Comparison of ENCODE assay signal across 8 mouse cellular contexts in the genomic region with DNA sequence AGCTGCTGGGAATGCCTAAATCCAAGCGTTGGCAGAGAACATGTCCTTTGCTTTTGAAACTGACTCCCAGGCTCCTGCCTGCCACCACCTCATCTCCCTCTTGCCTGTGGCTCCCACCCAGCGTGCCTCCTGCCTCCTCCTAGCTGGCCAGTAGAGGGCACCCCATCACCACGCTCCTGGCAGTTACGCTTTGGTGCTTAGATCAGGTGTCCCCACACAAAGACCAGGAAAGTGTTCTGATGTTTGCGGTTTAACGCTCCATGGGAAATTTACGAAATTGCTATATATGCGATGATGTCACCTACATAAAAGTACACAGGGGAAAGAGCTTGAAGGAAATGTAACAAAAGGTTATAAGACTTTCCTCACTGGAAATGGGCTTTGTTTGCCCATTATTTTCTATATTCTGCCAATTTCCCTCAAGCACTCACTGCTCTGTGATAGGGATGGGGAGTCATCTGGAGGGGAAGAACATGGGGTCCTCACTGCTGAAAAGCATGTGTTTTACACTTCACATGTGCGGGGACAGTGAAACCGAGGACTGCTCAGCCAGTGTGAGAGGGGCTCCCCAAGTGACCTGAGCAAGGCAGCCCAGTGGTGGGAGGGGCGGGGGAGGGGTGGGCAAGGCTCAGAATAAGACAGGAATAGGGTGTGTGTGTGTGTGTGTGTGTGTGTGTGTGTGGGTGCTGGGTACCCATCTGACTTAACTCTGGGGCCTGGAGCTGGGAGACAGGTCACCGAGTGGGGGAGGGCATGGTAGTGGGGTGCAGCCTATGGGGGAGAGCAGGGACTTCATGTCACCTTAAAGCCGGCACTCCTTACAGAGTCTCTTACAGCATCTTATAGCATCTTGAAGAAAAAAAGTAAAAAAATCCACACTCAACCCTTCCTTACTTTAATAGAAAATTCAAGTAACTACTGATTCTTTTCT.
A peak's percentile ranks its signal among the peaks of the same experiment; 100 is the strongest.
DNase-seq lines count a peak whose midpoint lies in the region; ATAC-seq and TF ChIP-seq lines count a peak whose summit lies in the region.

No protein-coding gene starts in this region.

- ATAC-seq in embryonic facial prominence, embryonic 12.5 days (ENCODE audit: insufficient number of reproducible peaks, insufficient read depth, low FRiP score, low TSS enrichment), result peak; percentile 49; the same call in 1 of the 2 replicates
- peak; percentile 90 for ATAC-seq in kidney, embryonic 14.5 days (ENCODE audit: low FRiP score, low TSS enrichment)
- peak; percentile 81; the same call in 1 of the 2 replicates for ATAC-seq in limb, embryonic 13.5 days (ENCODE audit: low FRiP score, low read depth)
- ATAC-seq in midbrain, postnatal 0 days (ENCODE audit: low FRiP score), result peak; percentile 81

- H3K4me2 ChIP-seq in embryonic facial prominence, embryonic 12.5 days (replicated peaks), result no peak overlapping the region
- no peak overlapping the region for H3K4me2 ChIP-seq in kidney, embryonic 14.5 days (replicated peaks; ENCODE audit: low read depth, low read length)
- H3K4me2 ChIP-seq in limb, embryonic 13.5 days (replicated peaks), result no peak overlapping the region
- no peak overlapping the region for H3K4me2 ChIP-seq in midbrain, postnatal 0 days (ENCODE audit: low read depth, low read length, poor library complexity, severe bottlenecking)

- H3K9ac ChIP-seq in embryonic facial prominence, embryonic 12.5 days, result no peak overlapping the region
- H3K9ac ChIP-seq in kidney, embryonic 14.5 days (ENCODE audit: low read depth, low read length), result no peak overlapping the region
- H3K9ac ChIP-seq in limb, embryonic 13.5 days, result no peak overlapping the region
- 0 out of 2 replicates have a peak overlapping the region, but pooled peaks have one; percentile 13 for H3K9ac ChIP-seq in midbrain, postnatal 0 days (replicated peaks; ENCODE audit: low read length, poor library complexity, severe bottlenecking)

- H3K4me3 ChIP-seq in embryonic facial prominence, embryonic 12.5 days, result no peak overlapping the region
- no peak overlapping the region for H3K4me3 ChIP-seq in kidney, embryonic 14.5 days (ENCODE audit: low read length)
- H3K4me3 ChIP-seq in limb, embryonic 13.5 days, result no peak overlapping the region
- no peak overlapping the region for H3K4me3 ChIP-seq in midbrain, postnatal 0 days (ENCODE audit: low read depth, low read length)

- H3K9me3 ChIP-seq in embryonic facial prominence, embryonic 12.5 days, result no peaks in the 10 kb centered on the region
- no peaks in the 10 kb centered on the region for H3K9me3 ChIP-seq in kidney, embryonic 14.5 days (ENCODE audit: control insufficient read depth, low read length)
- no peaks in the 10 kb centered on the region for H3K9me3 ChIP-seq in limb, embryonic 13.5 days
- no peaks in the 10 kb centered on the region for H3K9me3 ChIP-seq in midbrain, postnatal 0 days (ENCODE audit: low read length)

- peaks cover 69% of the 10 kb centered on the region for H3K36me3 ChIP-seq in embryonic facial prominence, embryonic 12.5 days
- peaks cover 44% of the 10 kb centered on the region for H3K36me3 ChIP-seq in kidney, embryonic 14.5 days (ENCODE audit: control insufficient read depth, insufficient read depth, low read length)
- peaks cover 72% of the 10 kb centered on the region for H3K36me3 ChIP-seq in limb, embryonic 13.5 days
- H3K36me3 ChIP-seq in midbrain, postnatal 0 days (ENCODE audit: insufficient read depth, low read length), result peaks cover 52% of the 10 kb centered on the region

- H3K27ac ChIP-seq in embryonic facial prominence, embryonic 12.5 days, result 0 out of 2 replicates have a peak overlapping the region, but pooled peaks have one; percentile 41
- H3K27ac ChIP-seq in kidney, embryonic 14.5 days (ENCODE audit: low read depth, low read length), result no peak overlapping the region
- no peak overlapping the region for H3K27ac ChIP-seq in limb, embryonic 13.5 days
- H3K27ac ChIP-seq in midbrain, postnatal 0 days (ENCODE audit: low read depth, low read length), result no peak overlapping the region

- peak; percentile 100 for TF ChIP-seq CTCF in midbrain, postnatal 0 days (IDR thresholded peaks at IDR 0.05)

- no peaks in the 10 kb centered on the region for H3K27me3 ChIP-seq in embryonic facial prominence, embryonic 12.5 days
- no peaks in the 10 kb centered on the region for H3K27me3 ChIP-seq in kidney, embryonic 14.5 days (ENCODE audit: control insufficient read depth, insufficient read depth, low read length)
- peaks cover 12% of the 10 kb centered on the region; the same call in 1 of the 2 replicates for H3K27me3 ChIP-seq in limb, embryonic 13.5 days
- H3K27me3 ChIP-seq in midbrain, postnatal 0 days (ENCODE audit: insufficient read depth, low read length), result no peaks in the 10 kb centered on the region

- 23% methylated on average over 13 of the region's 13 CpGs for WGBS in embryonic facial prominence, embryonic 12.5 days
- 30% methylated on average over 13 of the region's 13 CpGs for WGBS in kidney, embryonic 14.5 days
- 24% methylated on average over 13 of the region's 13 CpGs for WGBS in limb, embryonic 13.5 days
- 25% methylated on average over 13 of the region's 13 CpGs for WGBS in midbrain, postnatal 0 days

- peaks cover 7% of the 10 kb centered on the region for H3K4me1 ChIP-seq in embryonic facial prominence, embryonic 12.5 days
- H3K4me1 ChIP-seq in kidney, embryonic 14.5 days (ENCODE audit: control insufficient read depth, insufficient read depth, low read length), result no peaks in the 10 kb centered on the region
- peaks cover 37% of the 10 kb centered on the region for H3K4me1 ChIP-seq in limb, embryonic 13.5 days
- H3K4me1 ChIP-seq in midbrain, postnatal 0 days (ENCODE audit: insufficient read depth, low read length), result no peaks in the 10 kb centered on the region

- peak; percentile 89 for DNase-seq in 416B (ENCODE audit: low read depth)
- peak; percentile 82 for DNase-seq in adrenal gland, postnatal 25 days
- peak; percentile 76 for DNase-seq in heart, adult 8-10 months (ENCODE audit: low spot score)
- DNase-seq in midbrain, postnatal 0 days (ENCODE audit: low spot score), result peak; percentile 86
- peak; percentile 86 to 92 for DNase-seq in spleen, postnatal 10 days (ENCODE audit: low spot score in 2 of 2)
